Mouse (Mus musculus): Measurements from ENCODE around the gene Dnal1. TPM values are rescaled to one million over a fixed set of nuclear protein-coding genes. Genes with fewer than 3 reads are reported as not detected.

Dnal1 gene
- total RNA-seq, 2 experiments from 2014 or later, result 5.9 to 8.1 TPM

Other genes with a start within 250 kb of the Dnal1 start
- 10 to 100 TPM; 13.8 to 17.3 TPM for gene Numb, start 192.4 kb upstream of the Dnal1 start, total RNA-seq (2021)
- gene Riox1, start 163.8 kb upstream of the Dnal1 start, total RNA-seq (2021), result 1 to 10 TPM; 3.2 to 4.1 TPM
- not detected for gene Heatr4, start 129.5 kb upstream of the Dnal1 start, total RNA-seq (2021)
- 10 to 100 TPM; 16.6 to 28.5 TPM for gene Acot2, start 126.5 kb upstream of the Dnal1 start, total RNA-seq (2021)
- gene Acot1, start 104.9 kb upstream of the Dnal1 start, total RNA-seq (2021), result 1 to 10 TPM; 3.8 to 7.4 TPM
- under 1 TPM; 0.10 to 0.15 TPM for gene Acot4, start 76.0 kb upstream of the Dnal1 start, total RNA-seq (2021)
- not detected for gene Gm49366, start 75.4 kb upstream of the Dnal1 start, total RNA-seq (2021)
- gene Acot3, start 62.2 kb upstream of the Dnal1 start, total RNA-seq (2021), result not detected
- gene Acot5, start 45.0 kb upstream of the Dnal1 start, total RNA-seq (2021), result not detected
- gene Acot6, start 13.7 kb upstream of the Dnal1 start, total RNA-seq (2021), result 1 to 10 TPM; 1.4 to 2.2 TPM
- under 1 TPM; 0.15 to 0.18 TPM for gene Pnma1, start 34.1 kb downstream of the Dnal1 start, total RNA-seq (2021)
- gene Elmsan1, start 104.5 kb downstream of the Dnal1 start, total RNA-seq (2021), result 10 to 100 TPM in 1 of 2 experiments, 1 to 10 TPM in 1; 6.5 to 10.4 TPM
- gene Ptgr2, start 170.9 kb downstream of the Dnal1 start, total RNA-seq (2021), result 10 to 100 TPM; 61.1 to 67.9 TPM
- 10 to 100 TPM; 16.5 to 18.2 TPM for gene Zfp410, start 202.5 kb downstream of the Dnal1 start, total RNA-seq (2021)
- 10 to 100 TPM; 24.8 to 25.0 TPM for gene Coq6, start 247.3 kb downstream of the Dnal1 start, total RNA-seq (2021)
- gene Fam161b, start 247.5 kb downstream of the Dnal1 start, total RNA-seq (2021), result 1 to 10 TPM in 1 of 2 experiments, under 1 TPM in 1; 0.54 to 1.1 TPM